Mouse (Mus musculus) spleen, adult 2 months (tissue): ENCODE measurements around the gene Prepl.

ENCODE experiments used
- CTCF ChIP-seq: fragments of 200-500 bp; IDR thresholded peaks from 2 replicates; pipeline ENCODE4 v1.5.1; 2011; ENCODE audit warnings: mild to moderate bottlenecking, inconsistent platforms; ENCODE audit not compliant: insufficient read depth, insufficient read length, insufficient replicate concordance; ENCODE audit errors: extremely low read depth
- POLR2A ChIP-seq: fragments of 200-500 bp; IDR thresholded peaks from 2 replicates; pipeline ENCODE4 v1.6.1; 2011; ENCODE audit warnings: low read depth, low read length, inconsistent platforms

GRCm38 (mm10) chr17:85026436-85026835 lies 63.6 kb downstream of the Prepl start:
- TF ChIP-seq CTCF (no peak), POLR2A (no peak)
